9 mouse cellular contexts compared by ENCODE assay signal in the genomic region with DNA sequence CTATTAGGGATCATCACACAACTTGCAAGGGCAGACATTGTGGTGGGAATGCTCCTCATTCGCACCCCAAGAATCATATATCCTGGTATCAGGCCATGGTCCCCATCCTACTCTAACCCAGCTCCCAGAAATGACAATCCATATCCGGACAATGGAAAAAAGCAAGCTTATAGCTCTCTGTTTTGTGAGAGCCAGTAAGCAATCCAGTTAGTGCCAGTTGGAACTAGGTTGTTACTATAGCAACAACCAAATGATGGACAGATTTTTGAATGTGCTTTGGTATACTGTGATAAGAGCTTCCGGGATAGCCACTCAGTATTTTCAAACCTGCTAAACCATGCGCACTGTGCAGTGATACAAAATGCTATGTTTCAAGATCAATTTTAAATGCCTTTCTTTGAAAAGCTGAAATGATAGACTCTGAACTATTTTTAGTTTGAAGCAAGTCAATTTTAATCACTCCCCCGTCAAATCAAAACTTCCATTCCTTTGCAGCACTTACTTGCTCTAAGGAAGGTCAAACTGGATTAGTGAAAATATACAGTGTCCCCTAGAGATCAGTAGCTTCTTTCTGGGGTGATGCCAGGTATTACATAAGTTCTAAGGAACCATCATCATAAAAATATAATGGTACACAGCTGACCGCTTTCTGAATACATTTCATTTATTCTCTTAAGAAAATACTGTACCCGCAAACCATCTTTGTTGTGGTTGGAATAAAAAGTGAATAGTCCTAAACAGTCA.
A peak's percentile ranks its signal among the peaks of the same experiment; 100 is the strongest.
DNase-seq lines count a peak whose midpoint lies in the region; ATAC-seq and TF ChIP-seq lines count a peak whose summit lies in the region.
"Had no signal": no experiment of that assay in that cellular context is flagged by ENCODE, and none has a peak within 500 bp of the region (broad histone marks: within the 10 kb centered on the region; RNA-seq: fewer than 3 reads in every experiment).

No protein-coding gene starts in this region.

- DNase-seq in right cerebral cortex, postnatal 4 days = peak; percentile 1
- no peak for DNase-seq in right cerebral cortex, postnatal 14 days
- peak; percentile 32 for DNase-seq in limb, embryonic 10.5 days (ENCODE audit: low spot score)
- no peak for DNase-seq in heart, adult 9 months (ENCODE audit: low spot score in 2 of 2)
- no peak for DNase-seq in cerebellum, adult 8-10 months
- DNase-seq in adipocyte (ENCODE audit: low spot score) = no peak
- DNase-seq in stomach, postnatal 0 days (ENCODE audit: low spot score) = no peak

- peak; percentile 66; the same call in 1 of the 2 replicates for ATAC-seq in hindbrain, embryonic 13.5 days (ENCODE audit: low FRiP score)
- ATAC-seq in stomach, postnatal 0 days (ENCODE audit: low FRiP score, low TSS enrichment) = no peak

- 85% methylated on average over 7 of the region's 7 CpGs for WGBS in hindbrain, embryonic 13.5 days
- 81% methylated on average over 7 of the region's 7 CpGs for WGBS in limb, embryonic 10.5 days
- 79% methylated on average over 7 of the region's 7 CpGs for WGBS in stomach, postnatal 0 days

- no peak for TF ChIP-seq EP300 in stomach, postnatal 0 days (optimal IDR thresholded peaks at IDR 0.05)

- H3K4me1 ChIP-seq in hindbrain, embryonic 13.5 days (replicated peaks) = no peaks in the 10 kb centered on the region
- peaks cover 10% of the 10 kb centered on the region; the same call in 1 of the 2 replicates for H3K4me1 ChIP-seq in limb, embryonic 10.5 days
- no peaks in the 10 kb centered on the region for H3K4me1 ChIP-seq in stomach, postnatal 0 days (replicated peaks; ENCODE audit: control insufficient read depth, insufficient read depth)

- no peaks in the 10 kb centered on the region for H3K9me3 ChIP-seq in hindbrain, embryonic 13.5 days
- H3K9me3 ChIP-seq in limb, embryonic 10.5 days (replicated peaks) = no peaks in the 10 kb centered on the region
- no peaks in the 10 kb centered on the region for H3K9me3 ChIP-seq in stomach, postnatal 0 days (ENCODE audit: control insufficient read depth, low read length)

- no peak overlapping the region for H3K27ac ChIP-seq in hindbrain, embryonic 13.5 days
- peak overlapping the region; percentile 67 for H3K27ac ChIP-seq in limb, embryonic 10.5 days
- H3K27ac ChIP-seq in stomach, postnatal 0 days (replicated peaks) = no peak overlapping the region

- no peak overlapping the region for H3K4me2 ChIP-seq in hindbrain, embryonic 13.5 days
- H3K4me2 ChIP-seq in stomach, postnatal 0 days (replicated peaks; ENCODE audit: low read depth) = no peak overlapping the region

- no peak for TF ChIP-seq CTCF in stomach, postnatal 0 days (IDR thresholded peaks at IDR 0.05; ENCODE audit: low read depth)

- H3K4me3 ChIP-seq in hindbrain, embryonic 13.5 days = no peak overlapping the region
- H3K4me3 ChIP-seq in limb, embryonic 10.5 days = no peak overlapping the region
- no peak overlapping the region for H3K4me3 ChIP-seq in stomach, postnatal 0 days (ENCODE audit: low read depth, low read length)
- H3K4me3 ChIP-seq: erythroblast, embryonic 14.5 days had no signal

- no peaks in the 10 kb centered on the region for H3K27me3 ChIP-seq in hindbrain, embryonic 13.5 days
- H3K27me3 ChIP-seq in limb, embryonic 10.5 days (ENCODE audit: low read depth, poor library complexity, severe bottlenecking) = no peaks in the 10 kb centered on the region
- no peaks in the 10 kb centered on the region for H3K27me3 ChIP-seq in stomach, postnatal 0 days (ENCODE audit: control insufficient read depth, insufficient read depth, low read length)

- H3K36me3 ChIP-seq in hindbrain, embryonic 13.5 days = no peaks in the 10 kb centered on the region
- no peaks in the 10 kb centered on the region for H3K36me3 ChIP-seq in limb, embryonic 10.5 days
- H3K36me3 ChIP-seq in stomach, postnatal 0 days (ENCODE audit: control insufficient read depth, insufficient read depth, low read length) = no peaks in the 10 kb centered on the region

- no peak overlapping the region for H3K9ac ChIP-seq in hindbrain, embryonic 13.5 days
- H3K9ac ChIP-seq in stomach, postnatal 0 days (ENCODE audit: low read length) = no peak overlapping the region

Comparison
In these comparisons a context has a peak if more than half of its experiments do, and no peak if none do; other contexts are left out.
1. DNase-seq: peak in right cerebral cortex, postnatal 4 days (single experiment) and limb, embryonic 10.5 days (single experiment); none in right cerebral cortex, postnatal 14 days (single experiment), heart, adult 9 months (0 of 2), cerebellum, adult 8-10 months (single experiment), adipocyte (single experiment) and stomach, postnatal 0 days (single experiment).